Mouse (Mus musculus): ENCODE data around the gene Chrm4.

DNA sequence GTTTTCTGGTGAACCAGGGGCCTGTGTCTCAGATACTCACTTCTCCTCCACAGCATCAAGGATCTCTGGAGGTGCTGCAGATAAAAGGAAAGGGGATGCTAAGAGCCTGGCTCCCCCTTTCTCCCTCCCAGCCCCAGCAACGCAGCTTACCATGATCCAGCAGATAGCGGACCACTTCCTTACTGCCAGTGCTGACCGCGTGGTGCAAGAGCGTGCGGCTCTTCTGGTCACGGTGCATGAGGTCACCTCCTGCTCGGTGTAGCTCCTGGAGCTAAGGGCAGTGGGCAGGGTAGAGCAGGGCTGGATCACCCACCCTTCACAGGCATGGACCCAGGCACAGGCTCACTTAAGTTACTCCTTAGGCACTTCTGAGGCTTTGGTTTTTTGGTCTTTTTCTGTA is 7.0 kb downstream of the Chrm4 start:
- TF ChIP-seq EP300 (IDR thresholded peaks at IDR 0.05; ENCODE audit: insufficient read depth, low read depth, low read length) = no peak
- no peak for TF ChIP-seq CTCF (IDR thresholded peaks at IDR 0.05; ENCODE audit: low read depth, low read length)
- no peak for TF ChIP-seq POLR2A (IDR thresholded peaks at IDR 0.05; ENCODE audit: insufficient read depth, low read length)
